Mouse (Mus musculus) intestine, embryonic 16.5 days (tissue): ENCODE measurements around the gene Tsg101. TPM values are rescaled to one million over a fixed set of nuclear protein-coding genes. Genes with fewer than 3 reads are reported as not detected.

Experiments used
- ATAC-seq: fragments of 200-750 bp; cut with Nextera tagmentation; 2 replicates; pipeline ENCODE4 v1.8.0; 2017; ENCODE audit warnings: moderate TSS enrichment, moderate library complexity
- H3K27ac ChIP-seq: fragments of 300-500 bp; sonication (generic); 2 replicates; pipeline ENCODE4 v1.5.1; 2014; ENCODE audit warnings: mild to moderate bottlenecking, low read length
- H3K27me3 ChIP-seq: fragments of 300-500 bp; sonication (generic); replicated peaks from 2 replicates; pipeline ENCODE4 v1.6.1; 2014; ENCODE audit warnings: low read length, control low read depth, mixed read lengths; ENCODE audit not compliant: control insufficient read depth, insufficient read depth
- H3K36me3 ChIP-seq: fragments of 300-500 bp; sonication (generic); 2 replicates; pipeline ENCODE4 v1.6.1; 2014; ENCODE audit warnings: low read length, control low read depth; ENCODE audit not compliant: control insufficient read depth, insufficient read depth
- H3K4me1 ChIP-seq: fragments of 300-500 bp; sonication (generic); 2 replicates; pipeline ENCODE4 v1.6.1; 2014; ENCODE audit warnings: low read length, control low read depth, mixed read lengths; ENCODE audit not compliant: control insufficient read depth, insufficient read depth
- H3K4me2 ChIP-seq: fragments of 300-500 bp; sonication (generic); 2 replicates; pipeline ENCODE4 v1.6.1; 2014; ENCODE audit warnings: low read depth, low read length, control low read depth
- H3K4me3 ChIP-seq: fragments of 300-500 bp; sonication (generic); 2 replicates; pipeline ENCODE4 v1.5.1; 2014; ENCODE audit warnings: mild to moderate bottlenecking, low read length
- H3K9ac ChIP-seq: fragments of 300-500 bp; sonication (generic); 2 replicates; pipeline ENCODE4 v1.6.1; 2014; ENCODE audit warnings: low read depth, low read length
- H3K9me3 ChIP-seq: fragments of 300-500 bp; sonication (generic); 2 replicates; pipeline ENCODE4 v1.6.1; 2016; ENCODE audit warnings: low read length, control low read depth; ENCODE audit not compliant: control insufficient read depth
- WGBS: fragments of 180-500 bp; shearing (Covaris S2); extraction: QIAGEN DNeasy Blood & Tissue Kit; methylation state at CpG from one replicate; pipeline ENCODE4 v1.1.7; 2014; 5-methylcytosine and 5-hydroxymethylcytosine counted together
- polyA plus RNA-seq: library from polyadenylated mRNA; unstranded; fragments of >200 nt; fragmentation: Nextera tagmentation; extraction: Ambion mirVana; gene quantifications from 2 replicates; pipeline ENCODE4 v1.2.1, GENCODE M21; 2015

Tsg101 gene
- polyA plus RNA-seq, 1 experiment from 2014 or later, result 128 TPM

GRCm38 (mm10) chr7:46934788-46935187 is 15.0 kb upstream of the Tsg101 start:
- Histone ChIP-seq H3K9ac (no peak overlapping the region), H3K27ac (no peak overlapping the region), H3K4me1 (no peaks in the 10 kb centered on the region), H3K36me3 (no peaks in the 10 kb centered on the region), H3K9me3 (no peaks in the 10 kb centered on the region), H3K4me2 (no peak overlapping the region), H3K27me3 (no peaks in the 10 kb centered on the region), H3K4me3 (no peak overlapping the region)
- ATAC-seq, result no peak
- 80% methylated on average over 8 of the region's 8 CpGs for WGBS

DNA sequence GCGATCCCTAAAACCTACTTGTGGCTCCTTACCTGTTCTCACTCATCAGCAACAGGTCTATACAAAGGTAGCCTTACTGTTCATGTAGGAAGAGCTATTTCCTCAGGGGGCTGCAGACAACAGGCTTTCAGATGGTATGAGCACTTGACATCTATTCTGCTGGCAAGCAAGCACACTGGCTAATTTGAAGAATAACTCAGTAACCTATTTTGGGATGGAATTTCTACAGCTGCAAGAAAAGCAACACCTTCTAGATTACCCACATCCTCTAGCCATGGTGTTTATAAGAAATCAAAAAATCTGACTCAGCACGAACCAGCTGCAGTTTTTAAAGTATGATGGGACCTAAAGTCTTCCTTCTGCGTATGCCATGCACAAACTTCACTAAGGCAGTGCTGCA is 11.6 kb upstream of the Tsg101 start:
- ATAC-seq, result no peak
- no peak overlapping the region for H3K4me3 ChIP-seq
- H3K9ac ChIP-seq, result no peak overlapping the region
- no peak overlapping the region for H3K27ac ChIP-seq
- H3K9me3 ChIP-seq, result no peaks in the 10 kb centered on the region
- no peaks in the 10 kb centered on the region for H3K4me1 ChIP-seq
- H3K4me2 ChIP-seq, result no peak overlapping the region
- no peaks in the 10 kb centered on the region for H3K27me3 ChIP-seq
- WGBS, result 92% methylated on average over 3 of the region's 3 CpGs
- H3K36me3 ChIP-seq, result no peaks in the 10 kb centered on the region

- ATAC-seq, result no peak
- WGBS, result 91% methylated on average over 5 of the region's 5 CpGs
- H3K9me3 ChIP-seq, result no peaks in the 10 kb centered on the region
- no peaks in the 10 kb centered on the region for H3K27me3 ChIP-seq
- no peak overlapping the region for H3K27ac ChIP-seq
- H3K36me3 ChIP-seq, result no peaks in the 10 kb centered on the region
- H3K4me3 ChIP-seq, result no peak overlapping the region
- no peaks in the 10 kb centered on the region for H3K4me1 ChIP-seq
- no peak overlapping the region for H3K4me2 ChIP-seq
- no peak overlapping the region for H3K9ac ChIP-seq
Measured at GRCm38 (mm10) chr7:46928291-46928690, 8.5 kb upstream of the Tsg101 start.

GRCm38 (mm10) chr7:46922075-46922474 is 2.3 kb upstream of the Tsg101 start:
- no peak overlapping the region for H3K27ac ChIP-seq
- H3K4me2 ChIP-seq, result no peak overlapping the region
- no peak for ATAC-seq
- H3K4me1 ChIP-seq, result peaks cover 10% of the 10 kb centered on the region; the same call in 1 of the 2 replicates
- H3K9me3 ChIP-seq, result no peaks in the 10 kb centered on the region
- WGBS, result 63% methylated on average over 4 of the region's 4 CpGs
- H3K9ac ChIP-seq, result no peak overlapping the region
- H3K36me3 ChIP-seq, result no peaks in the 10 kb centered on the region
- no peaks in the 10 kb centered on the region for H3K27me3 ChIP-seq
- no peak overlapping the region for H3K4me3 ChIP-seq

GRCm38 (mm10) chr7:46918678-46919371 is 944 bp downstream of the Tsg101 start:
- H3K27ac ChIP-seq, result peak overlapping the region; percentile 98; the same call in 1 of the 2 replicates
- H3K4me1 ChIP-seq, result peaks cover 10% of the 10 kb centered on the region; the same call in 1 of the 2 replicates
- H3K4me3 ChIP-seq, result peak overlapping the region; percentile 88
- ATAC-seq, result peak; percentile 20; the same call in 1 of the 2 replicates
- H3K9ac ChIP-seq, result peak overlapping the region; percentile 95
- peaks cover 3% of the 10 kb centered on the region; the same call in 1 of the 2 replicates for H3K36me3 ChIP-seq
- no peaks in the 10 kb centered on the region for H3K27me3 ChIP-seq
- WGBS, result 13% methylated on average over 13 of the region's 13 CpGs
- H3K4me2 ChIP-seq, result peak overlapping the region; percentile 55
- H3K9me3 ChIP-seq, result no peaks in the 10 kb centered on the region

- Histone ChIP-seq H3K27ac (no peak overlapping the region), H3K4me3 (no peak overlapping the region), H3K9ac (no peak overlapping the region), H3K4me1 (peaks cover 10% of the 10 kb centered on the region; the same call in 1 of the 2 replicates), H3K4me2 (no peak overlapping the region), H3K27me3 (no peaks in the 10 kb centered on the region), H3K9me3 (no peaks in the 10 kb centered on the region), H3K36me3 (peaks cover 6% of the 10 kb centered on the region; the same call in 1 of the 2 replicates)
- ATAC-seq, result no peak
- WGBS, result 87% methylated on average over 3 of the region's 3 CpGs
Measured at GRCm38 (mm10) chr7:46916376-46916775, 3.4 kb downstream of the Tsg101 start.

- Histone ChIP-seq H3K9ac (no peak overlapping the region), H3K36me3 (peaks cover 21% of the 10 kb centered on the region), H3K4me1 (no peaks in the 10 kb centered on the region), H3K4me3 (no peak overlapping the region), H3K27ac (no peak overlapping the region), H3K27me3 (no peaks in the 10 kb centered on the region), H3K4me2 (no peak overlapping the region), H3K9me3 (no peaks in the 10 kb centered on the region)
- no peak for ATAC-seq
- 87% methylated on average over 3 of the region's 3 CpGs for WGBS
Measured at GRCm38 (mm10) chr7:46911250-46911649, 8.5 kb downstream of the Tsg101 start.

DNA sequence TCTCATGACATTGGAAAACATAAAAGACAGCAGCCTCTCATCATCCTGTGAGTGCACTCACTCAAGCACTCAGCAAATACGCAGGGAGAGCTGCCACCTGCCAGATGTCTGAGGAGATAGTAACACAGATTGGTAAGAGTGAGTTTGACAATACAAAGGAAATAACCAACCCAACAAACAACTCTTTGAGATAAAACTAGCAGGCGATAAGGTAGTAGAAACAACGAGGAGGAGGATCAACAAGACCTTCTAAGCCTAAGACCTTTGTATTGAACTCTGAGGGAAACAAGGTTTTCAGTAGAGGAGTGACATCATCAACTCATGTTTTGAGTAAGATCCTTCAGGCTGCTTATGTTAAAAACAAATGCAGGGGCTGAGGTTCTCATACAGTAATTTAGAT is 20.4 kb downstream of the Tsg101 start:
- no peak overlapping the region for H3K4me2 ChIP-seq
- H3K27ac ChIP-seq, result no peak overlapping the region
- no peaks in the 10 kb centered on the region for H3K27me3 ChIP-seq
- no peak for ATAC-seq
- 78% methylated on average over 3 of the region's 3 CpGs for WGBS
- no peak overlapping the region for H3K4me3 ChIP-seq
- H3K9ac ChIP-seq, result no peak overlapping the region
- H3K4me1 ChIP-seq, result no peaks in the 10 kb centered on the region
- H3K9me3 ChIP-seq, result no peaks in the 10 kb centered on the region
- H3K36me3 ChIP-seq, result peaks cover 5% of the 10 kb centered on the region; the same call in 1 of the 2 replicates

DNA sequence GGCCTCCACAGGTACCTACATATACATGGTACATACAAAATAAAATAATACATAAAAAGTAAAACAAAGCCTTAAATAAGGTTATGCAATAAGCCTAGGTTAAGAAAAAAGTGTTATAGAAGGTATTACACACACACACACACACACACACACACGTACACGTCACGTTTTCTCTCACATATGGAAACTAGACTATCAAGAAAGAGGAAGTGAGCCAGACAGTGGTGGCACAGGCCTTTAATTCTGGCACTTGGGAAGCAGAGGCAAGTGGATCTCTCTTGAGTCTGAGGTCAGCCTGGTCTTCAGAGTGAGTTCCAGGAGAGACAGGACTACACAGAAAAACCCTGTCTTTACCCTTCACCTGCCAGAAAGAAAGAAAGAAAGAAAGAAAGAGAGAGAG is 24.3 kb downstream of the Tsg101 start:
- Histone ChIP-seq H3K4me1 (no peaks in the 10 kb centered on the region), H3K27ac (no peak overlapping the region), H3K9ac (no peak overlapping the region), H3K36me3 (peaks cover 11% of the 10 kb centered on the region), H3K27me3 (no peaks in the 10 kb centered on the region), H3K9me3 (no peaks in the 10 kb centered on the region), H3K4me2 (no peak overlapping the region), H3K4me3 (no peak overlapping the region)
- no peak for ATAC-seq
- 89% methylated on average over 3 of the region's 3 CpGs for WGBS

DNA sequence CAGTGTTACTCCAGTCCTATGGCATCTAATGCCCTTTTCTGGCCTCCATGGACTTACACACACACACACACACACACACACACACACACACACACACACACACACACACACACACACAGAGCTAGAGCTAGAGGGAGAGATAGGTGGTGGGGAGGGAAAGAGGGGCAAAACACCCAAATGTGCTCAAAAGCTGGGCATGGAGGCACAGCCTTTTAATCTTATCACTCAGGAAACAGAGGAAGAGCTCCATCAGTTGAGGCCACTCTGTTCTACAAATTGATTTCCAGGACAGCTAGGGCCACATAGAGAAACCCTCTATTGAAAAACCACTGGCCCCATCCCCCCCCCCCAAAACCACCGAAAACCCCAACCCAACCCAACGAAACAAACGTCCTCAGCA is 36.5 kb downstream of the Tsg101 start:
- Histone ChIP-seq H3K36me3 (peaks cover 8% of the 10 kb centered on the region; the same call in 1 of the 2 replicates), H3K9ac (no peak overlapping the region), H3K27me3 (no peaks in the 10 kb centered on the region), H3K4me2 (no peak overlapping the region), H3K27ac (no peak overlapping the region), H3K4me1 (no peaks in the 10 kb centered on the region), H3K4me3 (no peak overlapping the region), H3K9me3 (no peaks in the 10 kb centered on the region)
- WGBS, result 62% methylated on average over 3 of the region's 3 CpGs
- no peak for ATAC-seq
